Mouse (Mus musculus) retina, adult 2 months (tissue): ENCODE results near the gene Syne3.
A peak's percentile ranks its signal among the peaks of the same experiment; 100 is the strongest.

Source experiments
- DNase-seq: peaks from one replicate; pipeline ENCODE4 v3.0.0-alpha.2; 2012; ENCODE audit warnings: low read depth, low spot score

Syne3 gene

DNA sequence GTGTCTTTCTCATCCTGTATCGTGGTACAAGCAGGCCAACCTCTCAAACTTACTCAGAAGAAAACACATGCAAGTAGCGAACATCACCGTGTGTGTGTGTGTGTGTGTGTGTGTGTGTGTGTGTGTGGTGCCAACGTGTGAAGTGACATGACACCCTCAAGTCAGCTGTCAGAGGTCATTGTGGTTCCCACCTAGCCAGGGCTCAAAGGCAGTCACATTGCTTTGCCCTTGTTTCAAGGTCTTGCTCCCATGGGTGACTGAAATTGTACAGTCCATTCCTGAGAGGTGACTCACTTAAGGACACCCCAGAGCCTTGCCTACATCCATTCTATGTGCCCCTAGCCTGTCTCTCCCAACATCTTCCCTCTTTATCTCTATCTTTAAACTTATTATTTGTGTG, 40.0 kb downstream of the Syne3 start:
- no peak for DNase-seq

- no peak for DNase-seq
Measured at GRCm38 (mm10) chr12:104969177-104969576, 40.4 kb downstream of the Syne3 start.

DNA sequence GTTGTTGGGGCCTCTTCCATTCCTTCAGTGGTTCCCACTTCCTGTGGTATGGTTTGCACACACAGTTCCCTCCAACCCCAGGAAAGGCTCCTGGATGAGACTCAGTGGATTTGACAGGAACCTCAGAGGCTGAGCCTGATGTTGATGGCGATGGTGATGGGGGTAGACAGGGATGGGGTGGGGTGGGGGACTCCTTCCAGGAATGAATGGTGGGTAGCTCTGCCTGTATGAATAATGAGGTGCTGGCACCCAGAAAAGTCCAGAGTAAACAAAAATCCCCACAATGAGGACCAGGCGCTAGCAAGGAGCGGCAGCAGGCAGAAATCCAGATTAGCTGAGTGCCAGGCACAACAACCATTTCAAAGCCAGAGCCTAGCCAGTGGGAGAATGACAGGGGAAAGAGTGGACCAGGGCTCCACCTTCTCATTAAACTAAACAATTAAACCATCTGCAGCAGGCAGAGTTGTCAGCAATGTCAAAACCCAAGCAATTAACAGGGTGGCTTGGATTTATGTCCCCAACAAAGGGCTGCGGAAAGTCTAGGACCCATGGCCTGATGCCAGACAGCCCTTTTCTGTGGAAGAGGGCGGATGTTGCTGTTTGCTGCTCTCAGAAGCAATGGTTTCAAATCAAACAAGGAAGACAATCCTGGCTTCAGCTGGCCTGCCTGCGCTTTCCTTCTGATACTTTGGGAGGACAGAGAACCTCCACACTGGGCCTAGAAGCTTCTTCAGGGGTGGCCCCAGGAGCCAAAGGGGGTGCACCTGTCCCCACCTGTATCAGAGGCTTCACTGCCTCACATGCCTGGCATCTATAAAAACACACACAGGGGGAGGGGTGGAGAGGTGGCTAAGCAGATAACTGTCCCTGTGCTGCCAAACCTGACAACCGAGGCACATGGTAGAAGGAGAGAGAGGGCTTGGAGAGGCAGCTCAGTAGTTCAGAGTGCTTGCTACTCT, 44.4 kb downstream of the Syne3 start:
- no peak for DNase-seq

DNA sequence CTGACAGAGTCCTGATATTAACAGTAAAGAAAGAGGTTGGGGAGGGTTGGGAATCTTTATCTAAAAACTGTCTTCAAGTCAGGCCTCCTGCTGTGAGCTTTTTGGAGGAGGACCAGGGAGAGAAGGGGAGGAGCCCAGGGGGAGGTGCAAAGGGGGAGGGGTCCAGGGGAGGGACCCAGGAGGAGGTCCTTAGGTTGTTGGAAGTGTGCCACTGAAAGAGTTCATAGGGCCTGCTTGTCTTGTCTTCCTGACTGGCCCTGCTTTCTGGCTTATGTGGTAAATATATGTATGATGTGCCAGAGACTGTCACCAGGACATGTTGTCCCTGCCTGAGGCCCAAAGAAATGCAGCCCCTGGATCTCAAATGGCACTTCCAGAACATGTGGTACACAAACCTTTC, 49.2 kb downstream of the Syne3 start:
- DNase-seq, result no peak

GRCm38 (mm10) chr12:104959966-104960365, 49.6 kb downstream of the Syne3 start:
- DNase-seq, result no peak

GRCm38 (mm10) chr12:104958263-104958662, 51.3 kb downstream of the Syne3 start:
- DNase-seq, result no peak

- DNase-seq, result no peak
Measured at GRCm38 (mm10) chr12:104957165-104957564, 52.4 kb downstream of the Syne3 start.

GRCm38 (mm10) chr12:104956406-104956805, 53.2 kb downstream of the Syne3 start:
- no peak for DNase-seq

DNA sequence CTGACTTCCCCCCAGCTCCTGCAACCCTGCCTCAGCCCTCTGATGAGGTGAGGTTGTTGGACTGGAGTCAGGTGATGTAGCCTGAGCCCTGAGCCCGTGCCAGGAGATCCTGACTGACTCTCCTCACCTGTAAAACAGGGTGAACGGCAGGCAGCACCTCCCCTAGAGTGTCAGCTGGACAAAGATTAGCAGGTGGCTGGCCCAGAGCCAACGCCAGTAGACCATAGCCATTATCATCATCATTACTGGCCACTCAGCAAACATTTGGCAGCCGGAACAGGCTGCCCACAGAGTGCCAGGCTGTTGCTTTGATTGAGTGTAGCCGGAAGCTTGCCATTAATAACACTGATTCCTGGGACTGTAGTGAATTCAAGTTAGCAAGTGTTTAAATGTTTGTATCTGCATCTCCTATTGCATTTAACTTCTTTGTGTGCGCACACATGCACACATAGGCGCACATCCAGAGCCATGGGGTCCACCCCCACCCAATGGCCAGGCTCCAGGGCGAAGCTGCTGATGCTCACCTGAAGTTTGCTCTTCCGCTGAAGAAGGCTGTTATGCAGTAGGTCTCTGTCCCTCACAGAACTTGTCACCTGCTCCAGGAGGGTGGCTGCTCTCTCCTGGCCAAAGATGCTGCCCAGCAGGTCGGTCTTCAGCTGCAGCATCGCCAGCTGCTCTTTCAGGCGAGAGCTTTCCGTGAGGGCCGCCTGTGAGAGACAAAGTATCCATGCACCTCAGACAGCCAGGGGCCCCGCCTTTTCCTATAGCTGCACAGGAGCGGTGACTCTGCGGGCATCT, 54.4 kb downstream of the Syne3 start:
- no peak for DNase-seq

DNA sequence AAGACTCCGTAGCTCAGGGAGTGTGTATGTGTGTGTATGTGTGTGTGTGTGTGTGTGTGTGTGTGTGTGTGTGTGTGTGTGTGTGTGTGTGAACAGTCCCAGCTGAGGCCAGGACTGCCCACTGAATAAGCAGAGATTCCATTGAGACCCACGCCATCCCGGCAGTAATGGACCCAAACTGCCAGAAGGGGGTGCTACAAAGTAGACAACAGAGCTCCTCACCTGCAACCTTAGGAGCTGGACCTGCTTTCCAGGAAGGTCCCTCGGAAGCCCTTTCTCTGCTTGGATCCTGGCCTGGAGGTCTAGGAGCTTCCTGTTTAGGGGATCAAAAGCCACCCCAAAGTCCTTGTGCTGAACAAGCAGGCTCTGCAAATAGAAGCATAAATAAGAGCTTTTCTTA, 55.7 kb downstream of the Syne3 start:
- no peak for DNase-seq

GRCm38 (mm10) chr12:104952458-104952857, 57.2 kb downstream of the Syne3 start:
- DNase-seq, result peak; percentile 57

DNA sequence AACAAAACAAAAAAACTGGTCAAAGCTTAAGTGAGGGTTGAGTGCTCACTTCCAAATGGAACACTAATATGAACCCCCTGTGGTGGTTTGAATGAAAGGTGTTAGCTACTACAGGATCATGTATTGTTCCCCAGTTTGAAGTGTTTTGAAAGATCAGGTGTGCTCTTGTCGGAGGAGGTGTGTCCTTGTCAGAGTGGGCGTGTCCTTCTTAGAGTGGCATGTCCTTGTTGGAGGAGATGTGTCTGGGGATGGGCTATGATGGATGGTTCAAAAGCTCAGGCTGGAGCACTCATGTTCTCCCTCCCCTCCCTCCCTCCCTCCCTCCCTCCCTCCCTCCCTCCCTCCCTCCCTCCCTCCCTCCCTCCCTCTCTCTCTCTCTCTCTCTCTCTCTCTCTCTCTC, 61.7 kb downstream of the Syne3 start:
- no peak for DNase-seq

- no peak for DNase-seq
Measured at GRCm38 (mm10) chr12:104946231-104946630, 63.4 kb downstream of the Syne3 start.

DNA sequence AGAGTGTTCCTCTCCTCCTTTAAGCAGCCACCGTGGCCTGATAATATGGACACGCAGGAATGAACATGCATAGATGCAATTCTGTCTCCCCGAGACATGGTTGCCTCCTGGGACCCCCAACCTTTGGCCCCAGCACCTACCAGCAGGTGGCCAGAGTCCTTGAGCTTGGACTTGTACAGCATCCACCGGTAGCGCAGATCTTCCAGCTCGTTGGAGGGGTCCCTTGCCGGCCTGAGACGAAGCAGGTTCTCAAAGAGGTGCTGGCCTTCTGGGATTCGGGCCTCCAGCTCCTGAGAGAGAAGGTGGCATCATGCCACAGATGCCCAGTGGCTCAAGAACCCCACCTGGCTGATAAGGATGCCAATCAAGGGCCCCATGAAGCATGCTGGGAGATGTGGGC, 69.1 kb downstream of the Syne3 start:
- DNase-seq, result no peak

GRCm38 (mm10) chr12:104940027-104940386, 69.6 kb downstream of the Syne3 start:
- DNase-seq, result no peak

DNA sequence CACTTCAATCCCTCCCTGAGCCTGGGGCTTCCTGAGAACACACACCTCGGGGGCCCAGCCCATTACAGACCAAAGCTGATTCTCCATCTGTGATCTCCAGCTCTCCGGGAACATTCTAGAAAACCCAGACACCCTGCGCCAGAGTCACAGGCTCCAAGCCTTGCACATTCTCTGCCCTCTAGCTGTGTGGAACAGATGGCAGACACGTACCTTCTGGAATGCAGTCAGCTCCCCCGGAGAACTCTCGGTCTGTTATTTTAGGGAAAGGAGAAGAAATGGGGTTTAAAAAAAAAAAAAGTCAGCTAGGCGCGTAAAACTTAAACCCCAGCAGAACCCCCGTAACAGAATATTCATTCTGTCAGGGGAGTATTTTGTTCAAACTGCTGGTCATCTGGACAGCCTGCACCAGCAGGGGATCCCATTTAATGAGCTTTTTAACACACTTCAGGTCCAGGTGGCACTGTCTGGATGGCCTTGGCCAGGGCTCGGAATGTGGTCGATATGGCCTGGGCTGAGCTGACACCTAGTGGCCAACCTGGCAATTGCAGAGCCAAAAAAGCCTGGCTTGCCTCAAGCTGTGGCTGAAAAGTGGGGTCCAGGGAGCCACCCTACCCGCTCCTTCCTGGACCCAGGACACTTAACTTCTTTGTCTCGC, 70.1 kb downstream of the Syne3 start:
- no peak for DNase-seq

- no peak for DNase-seq
Measured at GRCm38 (mm10) chr12:104938935-104939334, 70.7 kb downstream of the Syne3 start.

- no peak for DNase-seq
Measured at GRCm38 (mm10) chr12:104936223-104936622, 73.4 kb downstream of the Syne3 start.

DNA sequence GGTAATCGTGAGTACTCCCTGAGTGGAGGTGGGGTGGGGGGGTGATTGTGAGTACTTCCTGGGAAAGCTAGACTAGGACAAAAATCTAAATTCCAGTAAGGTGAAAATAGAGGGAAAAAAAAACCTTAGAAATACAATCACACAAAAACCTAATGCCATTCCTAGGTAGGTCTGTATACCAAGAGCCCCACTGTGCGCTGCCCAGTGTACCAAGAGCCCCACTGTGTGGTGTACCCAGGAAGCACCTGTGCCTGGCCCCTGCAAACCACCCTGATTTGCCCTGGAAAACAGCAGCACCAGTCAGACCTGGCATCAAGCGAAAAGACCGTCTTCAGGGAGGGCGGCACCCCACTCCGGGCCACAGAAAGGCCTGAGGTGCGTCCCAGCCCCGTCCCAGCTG, 74.5 kb downstream of the Syne3 start:
- no peak for DNase-seq

GRCm38 (mm10) chr12:104933800-104934199, 75.8 kb downstream of the Syne3 start:
- no peak for DNase-seq

GRCm38 (mm10) chr12:104933217-104933616, 76.4 kb downstream of the Syne3 start:
- no peak for DNase-seq

- DNase-seq, result no peak
Measured at GRCm38 (mm10) chr12:104925765-104926164, 83.8 kb downstream of the Syne3 start.
